Mouse (Mus musculus) thymus, adult 2 months (tissue): ENCODE measurements around the gene Ddx3x.

Experiments used
- CTCF ChIP-seq: fragments of 200-500 bp; IDR thresholded peaks from 2 replicates; pipeline ENCODE4 v1.5.1; 2012; ENCODE audit warnings: mild to moderate bottlenecking, control low read depth, low read length, moderate library complexity, borderline replicate concordance; ENCODE audit not compliant: control insufficient read depth, poor library complexity, insufficient read depth; ENCODE audit errors: extremely low read depth
- POLR2A ChIP-seq: fragments of 200-500 bp; IDR thresholded peaks from 2 replicates; pipeline ENCODE4 v1.6.1; 2012; ENCODE audit warnings: mild to moderate bottlenecking, low read length, control low read depth, moderate library complexity; ENCODE audit not compliant: control insufficient read depth, poor library complexity, insufficient read depth; ENCODE audit errors: extremely low read depth

DNA sequence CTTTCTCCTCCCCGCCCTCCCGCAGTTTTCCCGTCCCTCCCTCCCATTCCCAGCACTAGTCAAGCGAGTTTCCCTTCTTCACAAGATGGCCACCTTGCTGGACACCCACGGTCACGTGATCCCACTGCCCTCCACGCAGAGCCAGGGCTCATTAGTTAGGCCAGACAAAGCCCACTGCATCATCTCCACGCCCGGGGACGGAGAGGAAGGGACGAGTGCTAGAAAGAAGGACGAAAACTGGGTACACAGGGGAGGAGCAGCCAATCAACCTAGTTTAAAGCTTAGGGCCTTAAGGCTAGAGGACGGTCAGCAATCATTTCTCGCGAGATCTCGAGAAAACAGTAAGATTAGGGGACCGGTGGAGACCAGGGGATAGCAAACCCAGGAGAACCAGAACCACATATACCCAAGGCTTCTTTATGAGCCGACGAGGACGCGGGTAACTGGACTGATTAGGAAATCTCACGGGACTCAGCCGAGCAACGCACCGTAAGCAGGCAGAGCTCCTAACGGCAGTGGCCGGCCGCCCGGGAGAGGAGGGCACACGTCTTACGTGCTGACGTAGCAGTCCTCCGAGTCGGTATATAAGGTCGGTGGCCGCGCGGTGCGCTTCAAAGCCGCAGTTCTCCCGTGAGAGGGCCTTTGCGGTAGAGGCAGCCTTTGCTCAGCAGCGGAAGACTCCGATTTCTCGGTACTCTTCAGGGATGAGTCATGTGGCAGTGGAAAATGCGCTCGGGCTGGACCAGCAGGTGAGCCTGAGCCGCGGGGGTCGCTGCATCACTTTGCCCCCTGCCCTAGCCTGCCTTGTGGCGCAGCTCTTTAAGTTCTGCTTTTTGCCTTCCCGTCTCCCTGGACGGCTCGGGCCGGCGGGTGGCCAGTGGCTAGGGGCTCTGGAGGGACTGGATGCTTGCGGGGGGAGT lies at the start of gene Ddx3x:
- TF ChIP-seq CTCF (no peak), POLR2A (peak; percentile 97)
